Mouse (Mus musculus) heart, embryonic 16.5 days (tissue): ENCODE measurements around the gene Olfr980. TPM values are rescaled to one million over a fixed set of nuclear protein-coding genes. Genes with fewer than 3 reads are reported as not detected.
"Not testable (repeated sequence)": the region's sequence is repeated elsewhere in the genome, so short reads cannot be mapped to it uniquely, and the experiment has no call there.

ENCODE experiments used
- ATAC-seq: fragments of 200-750 bp; cut with Nextera tagmentation; replicated peaks from 2 replicates; pipeline ENCODE4 v1.8.0; 2017; ENCODE audit warnings: moderate number of reproducible peaks; ENCODE audit not compliant: insufficient read depth, low FRiP score; ENCODE audit errors: extremely low read depth
- H3K27ac ChIP-seq: fragments of 300-500 bp; sonication (generic); 2 replicates; pipeline ENCODE4 v1.5.1; 2014; ENCODE audit warnings: mild to moderate bottlenecking, low read length, control low read depth, moderate library complexity
- H3K27me3 ChIP-seq: fragments of 300-500 bp; sonication (generic); 2 replicates; pipeline ENCODE4 v1.6.1; 2014; ENCODE audit warnings: low read length, mixed read lengths; ENCODE audit not compliant: control insufficient read depth, insufficient read depth
- H3K36me3 ChIP-seq: fragments of 300-500 bp; sonication (generic); 2 replicates; pipeline ENCODE4 v1.6.1; 2014; ENCODE audit not compliant: control insufficient read depth, insufficient read depth
- H3K4me1 ChIP-seq: fragments of 300-500 bp; sonication (generic); 2 replicates; pipeline ENCODE4 v1.6.1; 2014; ENCODE audit warnings: low read length, mixed read lengths; ENCODE audit not compliant: control insufficient read depth, insufficient read depth
- H3K4me2 ChIP-seq: fragments of 300-500 bp; sonication (generic); 2 replicates; pipeline ENCODE4 v1.6.1; 2014; ENCODE audit warnings: low read depth, mild to moderate bottlenecking, control low read depth, low read length
- H3K4me3 ChIP-seq: fragments of 300-500 bp; sonication (generic); 2 replicates; pipeline ENCODE4 v1.5.1; 2014; ENCODE audit warnings: mild to moderate bottlenecking, control low read depth, low read length
- H3K9ac ChIP-seq: fragments of 300-500 bp; sonication (generic); 2 replicates; pipeline ENCODE4 v1.6.1; 2014; ENCODE audit warnings: low read length, control low read depth
- H3K9me3 ChIP-seq: fragments of 300-500 bp; sonication (generic); replicated peaks from 2 replicates; pipeline ENCODE4 v1.6.1; 2016; ENCODE audit warnings: low read length; ENCODE audit not compliant: control insufficient read depth
- WGBS: fragments of 180-500 bp; shearing (Covaris S2); extraction: QIAGEN DNeasy Blood & Tissue Kit; methylation state at CpG from one replicate; pipeline ENCODE4 v1.1.7; 2014; 5-methylcytosine and 5-hydroxymethylcytosine counted together
- polyA plus RNA-seq: library from polyadenylated mRNA; unstranded; fragments of >200 nt; fragmentation: Nextera tagmentation; extraction: Ambion mirVana; gene quantifications from 2 replicates; pipeline ENCODE4 v1.2.1, GENCODE M21; 2015

Olfr980 gene
- not detected in 2 replicates for polyA plus RNA-seq

GRCm38 (mm10) chr9:40009482-40009881 is at the start of gene Olfr980:
Olfr980 (minus strand) TSS chr9:40009582.
- no peak within 1 kb of the TSS for H3K4me2 ChIP-seq
- H3K4me1 ChIP-seq, result no peaks in the 10 kb centered on the region
- no peaks in the 10 kb centered on the region for H3K9me3 ChIP-seq
- WGBS, result 61% methylated on average over 1 of the region's 1 CpGs
- no peaks in the 10 kb centered on the region for H3K36me3 ChIP-seq
- no peaks in the 10 kb centered on the region for H3K27me3 ChIP-seq
- no peak within 1 kb of the TSS for H3K27ac ChIP-seq
- no peak within 1 kb of the TSS for H3K9ac ChIP-seq
- H3K4me3 ChIP-seq, result no peak within 1 kb of the TSS
- ATAC-seq, result no peak

GRCm38 (mm10) chr9:40050138-40050537 is 40.8 kb upstream of the Olfr980 start:
- no peak overlapping the region for H3K27ac ChIP-seq
- WGBS, result 87% methylated on average over 19 of the region's 19 CpGs
- H3K4me3 ChIP-seq, result no peak overlapping the region
- no peak overlapping the region for H3K4me2 ChIP-seq
- no peaks in the 10 kb centered on the region for H3K36me3 ChIP-seq
- H3K4me1 ChIP-seq, result no peaks in the 10 kb centered on the region
- H3K27me3 ChIP-seq, result no peaks in the 10 kb centered on the region
- no peaks in the 10 kb centered on the region for H3K9me3 ChIP-seq
- ATAC-seq, result no peak
- H3K9ac ChIP-seq, result no peak overlapping the region

GRCm38 (mm10) chr9:40021164-40021563 is 11.8 kb upstream of the Olfr980 start, which contains the start of gene Olfr981:
Olfr981 (plus strand) TSS chr9:40021464.
- H3K27me3 ChIP-seq, result no peaks in the 10 kb centered on the region
- no peaks in the 10 kb centered on the region for H3K36me3 ChIP-seq
- no peak for ATAC-seq
- H3K4me2 ChIP-seq, result no peak within 1 kb of the TSS
- no peaks in the 10 kb centered on the region for H3K4me1 ChIP-seq
- no peak within 1 kb of the TSS for H3K4me3 ChIP-seq
- no peaks in the 10 kb centered on the region for H3K9me3 ChIP-seq
- WGBS, result 63% methylated on average over 2 of the region's 2 CpGs
- no peak within 1 kb of the TSS for H3K9ac ChIP-seq
- no peak within 1 kb of the TSS for H3K27ac ChIP-seq

- WGBS, result 87% methylated on average over 1 of the region's 1 CpGs
- Histone ChIP-seq H3K4me3 (no peak within 1 kb of the TSS), H3K4me2 (no peak within 1 kb of the TSS), H3K9me3 (no peaks in the 10 kb centered on the region), H3K4me1 (no peaks in the 10 kb centered on the region), H3K27me3 (no peaks in the 10 kb centered on the region), H3K27ac (no peak within 1 kb of the TSS), H3K36me3 (no peaks in the 10 kb centered on the region), H3K9ac (no peak within 1 kb of the TSS)
- no peak for ATAC-seq
Observed at GRCm38 (mm10) chr9:40003365-40003764, 6.0 kb downstream of the Olfr980 start, which contains the start of gene Olfr979. Olfr979 (minus strand) TSS chr9:40003465.

GRCm38 (mm10) chr9:39991813-39992212 is 17.6 kb downstream of the Olfr980 start, which contains the start of gene Olfr978:
Olfr978 (plus strand) TSS chr9:39992113.
- no peak for ATAC-seq

GRCm38 (mm10) chr9:39976581-39977145 is 32.7 kb downstream of the Olfr980 start:
- ATAC-seq, H3K36me3 ChIP-seq, H3K9me3 ChIP-seq, H3K9ac ChIP-seq, H3K4me3 ChIP-seq, H3K4me2 ChIP-seq, H3K4me1 ChIP-seq, H3K27me3 ChIP-seq, H3K27ac ChIP-seq: not testable (repeated sequence)
- 71% methylated on average over 1 of the region's 1 CpGs for WGBS

More at GRCm38 (mm10) chr9:39991813-39992212, 17.6 kb downstream of the Olfr980 start, which contains the start of gene Olfr978:
- no peaks in the 10 kb centered on the region for H3K36me3 ChIP-seq
- H3K4me3 ChIP-seq, result no peak within 1 kb of the TSS
- no peaks in the 10 kb centered on the region for H3K9me3 ChIP-seq
- WGBS, result 84% methylated on average over 2 of the region's 2 CpGs
- H3K27ac ChIP-seq, result no peak within 1 kb of the TSS
- H3K9ac ChIP-seq, result no peak within 1 kb of the TSS
- no peaks in the 10 kb centered on the region for H3K4me1 ChIP-seq
- H3K27me3 ChIP-seq, result no peaks in the 10 kb centered on the region
- no peak within 1 kb of the TSS for H3K4me2 ChIP-seq

- WGBS, result 68% methylated on average over 6 of the region's 9 CpGs
- H3K9me3 ChIP-seq, H3K27ac ChIP-seq, H3K9ac ChIP-seq, H3K4me1 ChIP-seq, H3K36me3 ChIP-seq, ATAC-seq, H3K4me3 ChIP-seq, H3K4me2 ChIP-seq, H3K27me3 ChIP-seq: not testable (repeated sequence)
Observed at GRCm38 (mm10) chr9:39961033-39961432, 48.3 kb downstream of the Olfr980 start, which contains the start of gene Olfr976. Olfr976 (minus strand) TSS chr9:39961133.

Other genes with a start within 250 kb of the Olfr980 start
- not detected in 2 replicates for gene Olfr968, start 226.3 kb downstream of the Olfr980 start, polyA plus RNA-seq
- gene Olfr969, start 218.6 kb downstream of the Olfr980 start, polyA plus RNA-seq, result not detected in 2 replicates
- gene Olfr970, start 200.7 kb downstream of the Olfr980 start, polyA plus RNA-seq, result not detected in 2 replicates
- gene Olfr971, start 172.7 kb downstream of the Olfr980 start, polyA plus RNA-seq, result not detected in 2 replicates
- not detected in 2 replicates for gene Olfr972, start 143.2 kb downstream of the Olfr980 start, polyA plus RNA-seq
- gene Olfr229, start 102.2 kb downstream of the Olfr980 start, polyA plus RNA-seq, result not detected in 2 replicates
- gene Olfr974, start 72.1 kb downstream of the Olfr980 start, polyA plus RNA-seq, result not detected in 2 replicates
- gene Olfr975, start 57.5 kb downstream of the Olfr980 start, polyA plus RNA-seq, result not detected in 2 replicates
- gene Olfr976, start 48.4 kb downstream of the Olfr980 start, polyA plus RNA-seq, result not detected in 2 replicates
- not detected in 2 replicates for gene Olfr978, start 17.5 kb downstream of the Olfr980 start, polyA plus RNA-seq
- not detected in 2 replicates for gene Olfr979, start 6.1 kb downstream of the Olfr980 start, polyA plus RNA-seq
- gene Olfr981, start 11.9 kb upstream of the Olfr980 start, polyA plus RNA-seq, result not detected in 2 replicates
- gene Olfr982, start 64.2 kb upstream of the Olfr980 start, polyA plus RNA-seq, result not detected in 2 replicates
- not detected in 2 replicates for gene Olfr983, start 84.0 kb upstream of the Olfr980 start, polyA plus RNA-seq
- not detected in 2 replicates for gene Olfr984, start 104.6 kb upstream of the Olfr980 start, polyA plus RNA-seq
- gene Olfr985, start 120.6 kb upstream of the Olfr980 start, polyA plus RNA-seq, result not detected in 2 replicates
- gene Tmem225, start 138.5 kb upstream of the Olfr980 start, polyA plus RNA-seq, result not detected in 2 replicates
- not detected in 2 replicates for gene Olfr986, start 171.3 kb upstream of the Olfr980 start, polyA plus RNA-seq
- 3.2 and 3.4 TPM in 2 replicates for gene Zfp202, start 182.7 kb upstream of the Olfr980 start, polyA plus RNA-seq